Mouse (Mus musculus): ENCODE data around the gene Ablim2.

Ablim2 gene

DNA sequence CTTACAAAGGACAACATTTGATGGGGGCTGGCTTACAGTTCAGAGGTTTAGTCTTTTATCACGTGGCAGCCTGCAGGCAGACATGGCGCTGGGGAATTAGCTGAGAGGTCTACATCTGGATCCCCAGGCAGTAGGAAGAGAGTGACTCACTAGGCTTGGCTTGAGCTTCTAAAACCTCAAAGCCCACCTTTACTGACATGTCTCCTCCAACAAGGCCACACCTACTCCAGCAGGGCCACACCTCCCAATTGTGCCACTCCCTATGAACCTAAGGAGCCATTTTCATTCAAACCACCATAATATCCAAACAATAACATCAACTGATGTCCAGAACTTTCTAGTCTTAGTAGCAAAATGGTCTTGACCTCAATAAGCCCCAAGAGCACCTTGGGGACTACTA, 12.6 kb downstream of the Ablim2 start:
- DNase-seq (ENCODE audit: low spot score): no peak

GRCm38 (mm10) chr5:35770891-35771663, 13.4 kb downstream of the Ablim2 start:
- no peak for DNase-seq (ENCODE audit: low spot score)

DNA sequence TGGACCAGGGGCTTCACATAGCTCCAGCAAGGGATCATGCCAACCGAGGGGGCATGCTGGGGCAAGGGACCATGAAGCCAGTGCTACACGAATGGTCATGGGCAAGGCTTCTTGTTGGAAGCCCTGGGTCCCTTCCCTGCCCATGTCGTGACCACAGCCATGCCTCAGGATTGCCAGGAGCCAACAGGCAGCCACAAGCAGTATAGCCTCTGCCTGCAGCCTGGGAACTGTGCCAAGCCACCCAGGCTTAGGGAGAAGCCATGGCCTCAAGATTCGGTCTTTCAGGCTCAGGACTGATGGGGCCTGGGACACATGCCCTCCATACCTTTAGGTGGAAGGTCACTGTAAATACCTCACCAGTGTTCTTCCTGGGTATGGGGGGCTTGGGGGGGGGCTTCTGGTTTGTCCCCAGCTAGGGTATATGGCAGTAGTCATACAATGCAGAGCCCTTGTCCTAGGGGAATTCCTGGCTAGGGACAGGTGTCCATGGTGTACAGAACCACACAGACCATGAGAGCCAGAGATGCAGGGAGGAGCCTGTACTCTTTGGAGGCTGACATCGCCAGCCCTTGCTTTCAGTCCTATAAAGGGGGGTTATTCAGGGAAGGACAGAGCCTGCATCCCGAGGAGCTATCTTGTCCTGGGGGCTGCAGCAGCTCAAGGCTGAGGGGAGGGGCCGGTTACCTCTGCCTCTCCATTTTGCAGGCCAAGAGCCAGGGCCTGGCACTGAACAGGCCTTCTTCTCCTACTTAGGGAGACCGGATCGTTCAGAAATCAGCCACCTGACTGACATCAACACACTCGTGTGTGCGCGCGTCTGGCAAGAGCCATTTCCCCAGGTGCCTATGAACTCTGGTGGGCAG, 15.8 kb downstream of the Ablim2 start:
- DNase-seq (ENCODE audit: low spot score): no peak

GRCm38 (mm10) chr5:35774137-35774424, 16.4 kb downstream of the Ablim2 start:
- no peak for DNase-seq (ENCODE audit: low spot score)

DNA sequence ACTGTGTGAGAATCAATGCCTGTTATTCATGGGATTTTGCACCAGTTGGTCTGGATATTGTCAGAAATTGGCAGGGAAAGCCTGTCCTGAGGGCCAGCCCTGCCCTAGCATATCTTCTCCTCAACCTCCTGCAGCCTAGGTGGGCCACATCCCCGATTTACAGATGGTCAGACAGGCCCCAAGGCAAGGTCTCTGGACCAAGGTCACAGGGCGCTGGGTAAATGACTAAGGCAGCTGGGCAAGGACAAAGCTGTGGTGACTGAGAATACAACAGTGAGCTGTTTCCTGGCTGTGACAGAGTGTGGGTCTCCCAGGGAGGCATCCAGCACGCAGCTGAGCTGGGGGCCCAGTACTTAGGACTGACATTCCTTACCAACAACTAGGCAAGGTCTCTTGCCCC, 23.4 kb downstream of the Ablim2 start:
- no peak for DNase-seq (ENCODE audit: low spot score)

- no peak for DNase-seq (ENCODE audit: low spot score)
Measured at GRCm38 (mm10) chr5:35782648-35783180, 25.0 kb downstream of the Ablim2 start.

- no peak for DNase-seq (ENCODE audit: low spot score)
Measured at GRCm38 (mm10) chr5:35785853-35786252, 28.2 kb downstream of the Ablim2 start.

DNA sequence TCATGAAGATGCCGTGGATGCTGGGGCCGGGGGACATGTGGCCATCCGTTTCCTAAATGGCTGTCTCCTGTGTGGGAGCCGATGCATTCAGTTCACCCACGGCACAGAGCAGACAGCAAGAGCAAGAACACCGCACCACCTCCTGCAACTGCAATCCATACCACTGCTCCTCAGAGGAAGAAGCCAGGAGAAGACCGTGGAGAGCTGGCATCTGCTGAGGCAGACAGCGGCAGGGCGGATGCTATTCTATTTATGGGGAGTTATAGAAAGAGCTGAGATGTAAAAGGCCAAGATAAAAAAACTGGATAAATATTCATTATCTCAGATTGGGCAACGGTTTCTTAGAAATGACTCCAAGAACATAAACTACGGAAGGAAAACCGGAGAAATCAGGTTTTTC, 30.2 kb downstream of the Ablim2 start:
- DNase-seq (ENCODE audit: low spot score): no peak

GRCm38 (mm10) chr5:35788719-35789118, 31.0 kb downstream of the Ablim2 start:
- no peak for DNase-seq (ENCODE audit: low spot score)

DNA sequence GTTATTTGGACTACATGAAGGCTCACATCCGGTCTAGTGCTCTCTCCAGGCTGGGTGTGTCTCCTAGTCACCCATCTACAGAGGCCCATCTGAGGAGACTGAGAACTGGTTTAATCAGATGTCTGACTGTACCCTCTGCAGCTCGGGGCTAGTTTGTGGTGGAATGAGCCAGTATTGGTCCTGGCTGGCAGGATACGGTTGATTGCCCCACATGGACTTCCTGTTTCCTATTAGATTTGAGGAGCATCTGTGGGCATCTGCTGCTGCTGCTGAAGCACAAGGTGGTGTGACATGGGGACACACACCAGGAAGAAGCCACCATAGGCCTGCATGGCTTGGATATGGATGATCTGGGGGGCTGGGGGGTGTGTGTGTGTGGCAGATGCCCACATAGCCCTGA, 32.0 kb downstream of the Ablim2 start:
- no peak for DNase-seq (ENCODE audit: low spot score)

GRCm38 (mm10) chr5:35790387-35791065, 32.8 kb downstream of the Ablim2 start:
- no peak for DNase-seq (ENCODE audit: low spot score)

DNA sequence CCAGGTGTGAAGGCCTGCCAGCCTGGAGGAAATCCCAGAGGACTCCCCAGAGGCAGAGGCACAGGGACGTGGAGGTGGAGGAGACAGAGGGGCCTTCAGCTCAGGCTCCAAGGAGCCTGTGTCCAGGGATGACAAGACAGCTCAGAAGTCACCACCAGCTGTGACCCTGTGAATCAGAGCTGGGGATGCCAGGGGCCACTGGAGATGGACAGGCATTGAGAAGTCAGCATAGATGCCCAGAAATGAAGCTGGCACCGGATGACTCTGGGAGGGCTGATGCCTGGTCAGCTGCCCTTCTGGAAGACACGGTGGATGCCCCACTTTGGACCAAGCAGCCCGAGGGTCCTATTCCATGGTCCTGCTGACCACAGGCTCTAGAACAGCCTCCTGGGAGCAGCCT, 36.3 kb downstream of the Ablim2 start:
- DNase-seq (ENCODE audit: low spot score): no peak

- no peak for DNase-seq (ENCODE audit: low spot score)
Measured at GRCm38 (mm10) chr5:35794942-35795341, 37.3 kb downstream of the Ablim2 start.

- DNase-seq (ENCODE audit: low spot score): peak; percentile 68
Measured at GRCm38 (mm10) chr5:35795481-35796048, 37.9 kb downstream of the Ablim2 start.

GRCm38 (mm10) chr5:35796136-35796535, 38.5 kb downstream of the Ablim2 start:
- no peak for DNase-seq (ENCODE audit: low spot score)

- no peak for DNase-seq (ENCODE audit: low spot score)
Measured at GRCm38 (mm10) chr5:35799090-35799489, 41.4 kb downstream of the Ablim2 start.

GRCm38 (mm10) chr5:35803416-35803815, 45.7 kb downstream of the Ablim2 start:
- DNase-seq (ENCODE audit: low spot score): no peak

DNA sequence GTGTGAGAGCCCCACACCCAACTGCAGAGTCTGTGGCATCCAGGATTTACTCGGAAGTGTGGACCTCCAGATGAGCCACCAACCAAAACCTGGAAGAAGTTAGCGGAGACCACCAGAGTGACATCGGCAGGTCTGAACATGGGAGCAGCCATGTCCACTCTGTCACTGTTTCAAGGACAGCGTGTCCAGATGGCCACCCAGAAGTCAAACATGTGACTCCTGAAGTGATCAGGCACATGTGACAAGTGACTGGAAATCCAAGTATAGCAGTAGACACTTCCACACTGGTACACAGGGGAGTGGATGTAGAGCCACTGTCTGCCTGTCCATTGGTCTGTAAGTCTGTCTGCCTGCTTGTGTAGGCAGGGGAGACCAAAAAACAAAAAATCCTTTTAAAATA, 47.0 kb downstream of the Ablim2 start:
- no peak for DNase-seq (ENCODE audit: low spot score)

DNA sequence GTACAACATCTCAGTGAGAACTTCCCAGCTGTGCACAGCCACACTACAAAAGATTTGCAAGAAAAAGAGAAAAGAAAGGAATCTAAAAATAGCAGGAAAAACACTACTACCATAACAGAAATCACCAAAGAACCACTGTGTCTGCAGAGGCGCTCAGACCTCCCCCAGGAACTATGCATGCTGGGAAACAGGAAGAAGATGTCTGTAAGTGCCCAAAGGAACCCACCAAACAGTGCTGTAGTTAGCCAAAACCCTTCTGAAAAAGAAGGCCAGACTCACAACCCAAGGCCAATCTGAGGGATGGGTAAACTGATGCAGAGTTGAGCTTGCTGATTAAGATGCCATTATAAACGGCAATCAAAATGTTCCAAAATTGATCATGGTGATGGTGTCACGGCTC, 47.5 kb downstream of the Ablim2 start:
- no peak for DNase-seq (ENCODE audit: low spot score)

DNA sequence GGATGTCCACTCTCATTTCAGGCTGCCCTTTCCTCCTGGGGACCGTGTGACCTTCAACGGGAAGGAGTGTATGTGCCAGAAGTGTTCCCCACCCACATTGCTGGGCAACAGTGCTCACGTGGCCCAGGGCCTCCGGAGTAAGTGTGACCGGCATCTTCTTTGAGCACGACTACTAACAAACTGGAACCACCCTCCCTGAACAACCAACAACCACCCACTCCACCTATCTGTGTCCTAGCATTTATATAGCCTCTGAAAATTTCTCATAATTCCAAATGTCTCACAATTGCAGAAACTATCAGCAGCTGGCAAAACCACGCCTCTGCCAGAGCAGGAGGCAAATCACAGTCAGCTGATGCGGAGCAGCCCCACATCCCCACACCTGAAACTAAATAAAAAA, 49.3 kb downstream of the Ablim2 start:
- DNase-seq (ENCODE audit: low spot score): no peak

DNA sequence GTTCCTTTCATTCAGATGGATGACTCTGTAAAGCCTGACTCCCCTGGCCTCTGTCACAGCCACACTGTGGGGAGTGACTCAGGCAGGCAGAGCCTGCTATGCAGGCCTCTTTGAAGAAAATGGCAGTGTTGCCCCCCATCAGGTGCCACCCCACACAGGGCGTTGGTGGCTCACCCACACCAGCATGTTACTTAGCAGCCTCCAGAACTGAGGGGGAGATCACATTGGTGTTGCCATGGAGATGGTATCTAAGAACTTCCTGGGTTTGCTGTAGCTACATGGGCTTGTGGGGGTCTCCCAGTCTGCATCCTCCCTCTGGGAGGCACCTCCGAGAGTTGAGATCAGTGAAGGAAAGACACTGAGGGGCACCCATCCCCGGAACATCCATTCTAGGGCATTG, 52.8 kb downstream of the Ablim2 start:
- no peak for DNase-seq (ENCODE audit: low spot score)

- DNase-seq (ENCODE audit: low spot score): no peak
Measured at GRCm38 (mm10) chr5:35811639-35812295, 54.1 kb downstream of the Ablim2 start.
